Mouse (Mus musculus) liver, adult 2 months (tissue): ENCODE measurements around the gene Sytl2.

Source experiments
- CTCF ChIP-seq: fragments of 200-500 bp; IDR thresholded peaks from 2 replicates; pipeline ENCODE4 v1.5.1; 2011; ENCODE audit warnings: low read depth, low read length, control low read depth
- POLR2A ChIP-seq: fragments of 200-500 bp; IDR thresholded peaks from 2 replicates; pipeline ENCODE4 v1.6.1; 2011; ENCODE audit warnings: low read length, control low read depth; ENCODE audit not compliant: insufficient read depth; ENCODE audit errors: extremely low read depth

- TF ChIP-seq CTCF, result no peak
- no peak for TF ChIP-seq POLR2A
Measured at GRCm38 (mm10) chr7:90457517-90457916, 155.5 kb downstream of the Sytl2 start.
